Mouse (Mus musculus) heart, embryonic 11.5 days (tissue): ENCODE measurements around the gene Flad1. TPM values are rescaled to one million over a fixed set of nuclear protein-coding genes. Genes with fewer than 3 reads are reported as not detected.

Experiments
- ATAC-seq: fragments of 200-750 bp; cut with Nextera tagmentation; replicated peaks from 2 replicates; pipeline ENCODE4 v1.8.0; 2017; ENCODE audit warnings: moderate library complexity; ENCODE audit not compliant: insufficient number of reproducible peaks, low FRiP score, low TSS enrichment
- H3K27ac ChIP-seq: fragments of 300-500 bp; sonication (generic); 2 replicates; pipeline ENCODE4 v1.5.1; 2014; ENCODE audit warnings: mild to moderate bottlenecking, low read depth, low read length
- H3K27me3 ChIP-seq: fragments of 300-500 bp; sonication (generic); 2 replicates; pipeline ENCODE4 v1.6.1; 2014; ENCODE audit warnings: mild to moderate bottlenecking, low read length, mixed read lengths; ENCODE audit not compliant: control insufficient read depth, insufficient read depth
- H3K36me3 ChIP-seq: fragments of 300-500 bp; sonication (generic); 2 replicates; pipeline ENCODE4 v1.6.1; 2014; ENCODE audit warnings: mild to moderate bottlenecking, low read length, moderate library complexity, mixed read lengths; ENCODE audit not compliant: control insufficient read depth, insufficient read depth
- H3K4me1 ChIP-seq: fragments of 300-500 bp; sonication (generic); 2 replicates; pipeline ENCODE4 v1.6.1; 2014; ENCODE audit warnings: low read length; ENCODE audit not compliant: control insufficient read depth, insufficient read depth
- H3K4me2 ChIP-seq: fragments of 300-500 bp; sonication (generic); 2 replicates; pipeline ENCODE4 v1.6.1; 2014; ENCODE audit warnings: mild to moderate bottlenecking, moderate library complexity
- H3K4me3 ChIP-seq: fragments of 300-500 bp; sonication (generic); 2 replicates; pipeline ENCODE4 v1.5.1; 2014; ENCODE audit warnings: low read depth, low read length
- H3K9ac ChIP-seq: fragments of 300-500 bp; sonication (generic); 2 replicates; pipeline ENCODE4 v1.6.1; 2014; ENCODE audit warnings: mild to moderate bottlenecking, low read depth, low read length, moderate library complexity
- H3K9me3 ChIP-seq: fragments of 300-500 bp; sonication (generic); replicated peaks from 2 replicates; pipeline ENCODE4 v1.6.1; 2016; ENCODE audit warnings: low read length; ENCODE audit not compliant: control insufficient read depth
- WGBS: fragments of 180-500 bp; shearing (Covaris S2); extraction: QIAGEN DNeasy Blood & Tissue Kit; methylation state at CpG from one replicate; pipeline ENCODE4 v1.1.7; 2014; ENCODE audit not compliant: insufficient replicate concordance; 5-methylcytosine and 5-hydroxymethylcytosine counted together
- polyA plus RNA-seq: library from polyadenylated mRNA; unstranded; fragments of >200 nt; fragmentation: Nextera tagmentation; extraction: Ambion mirVana; gene quantifications from 2 replicates; pipeline ENCODE4 v1.2.1, GENCODE M21; 2014

The Flad1 gene
- polyA plus RNA-seq, 1 experiment from 2014 or later: 34.2 TPM

DNA sequence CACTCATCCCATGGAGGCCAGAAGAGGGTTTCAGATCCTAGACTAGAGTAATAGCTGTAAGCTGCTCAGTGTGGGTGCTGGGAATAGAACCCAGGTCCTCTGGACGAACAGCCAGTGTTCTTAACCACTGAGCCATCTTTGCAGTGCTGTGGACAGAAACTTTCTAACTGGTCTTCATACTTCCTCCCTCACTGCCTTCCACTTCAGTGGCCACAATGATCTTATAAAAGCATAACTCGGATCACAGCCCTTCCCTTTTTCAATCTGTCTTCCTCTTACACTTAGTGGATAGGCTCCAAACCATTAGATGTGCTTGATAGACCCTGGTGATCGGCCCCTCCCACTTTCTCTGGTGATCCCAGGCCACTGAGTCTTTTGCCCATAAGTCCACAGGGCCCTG lies 51.4 kb downstream of the Flad1 start:
- Histone ChIP-seq H3K36me3 (no peaks in the 10 kb centered on the region), H3K4me3 (no peak overlapping the region), H3K4me2 (no peak overlapping the region), H3K4me1 (no peaks in the 10 kb centered on the region; the same call in 1 of the 2 replicates), H3K9me3 (no peaks in the 10 kb centered on the region), H3K9ac (no peak overlapping the region), H3K27ac (no peak overlapping the region), H3K27me3 (no peaks in the 10 kb centered on the region; the same call in 1 of the 2 replicates)
- no peak for ATAC-seq
- WGBS: 65% methylated on average over 3 of the region's 3 CpGs

DNA sequence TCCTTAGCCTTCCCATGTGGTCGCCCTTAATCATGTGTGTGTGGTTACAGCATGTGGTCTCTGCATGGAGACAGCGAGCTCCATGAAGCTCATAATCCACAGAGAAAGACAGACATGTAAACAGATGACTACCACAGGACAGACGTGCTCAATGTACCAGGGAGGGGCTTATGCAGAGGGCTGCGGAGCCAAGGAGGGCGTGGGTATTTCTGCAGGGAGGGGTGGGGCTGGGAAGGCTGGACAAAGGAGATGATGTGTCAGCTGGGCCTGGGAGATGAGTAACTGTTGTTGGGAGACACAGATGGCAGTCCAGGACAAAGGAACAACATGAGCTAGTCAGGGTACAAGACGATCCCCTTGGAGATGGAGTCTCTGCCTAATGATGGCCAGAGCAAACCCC lies 52.0 kb downstream of the Flad1 start:
- Histone ChIP-seq H3K9me3 (no peaks in the 10 kb centered on the region), H3K27ac (no peak overlapping the region), H3K4me1 (peaks cover 3% of the 10 kb centered on the region; the same call in 1 of the 2 replicates), H3K36me3 (no peaks in the 10 kb centered on the region), H3K4me3 (no peak overlapping the region), H3K4me2 (no peak overlapping the region), H3K9ac (no peak overlapping the region), H3K27me3 (no peaks in the 10 kb centered on the region)
- ATAC-seq: no peak
- WGBS: 71% methylated on average over 6 of the region's 6 CpGs

- Histone ChIP-seq H3K4me1 (peaks cover 3% of the 10 kb centered on the region; the same call in 1 of the 2 replicates), H3K27ac (no peak overlapping the region), H3K36me3 (no peaks in the 10 kb centered on the region), H3K4me3 (no peak overlapping the region), H3K27me3 (peaks cover 6% of the 10 kb centered on the region), H3K9ac (no peak overlapping the region), H3K9me3 (no peaks in the 10 kb centered on the region), H3K4me2 (no peak overlapping the region)
- WGBS: 62% methylated on average over 9 of the region's 9 CpGs
- no peak for ATAC-seq
Measured at GRCm38 (mm10) chr3:89356029-89356428, 55.6 kb downstream of the Flad1 start.

- WGBS: 74% methylated on average over 6 of the region's 6 CpGs
- peaks cover 6% of the 10 kb centered on the region for H3K27me3 ChIP-seq
- ATAC-seq: no peak
- no peak overlapping the region for H3K9ac ChIP-seq
- no peak overlapping the region for H3K4me2 ChIP-seq
- H3K27ac ChIP-seq: no peak overlapping the region
- H3K4me3 ChIP-seq: no peak overlapping the region
- no peaks in the 10 kb centered on the region for H3K9me3 ChIP-seq
- H3K36me3 ChIP-seq: no peaks in the 10 kb centered on the region
- peaks cover 3% of the 10 kb centered on the region; the same call in 1 of the 2 replicates for H3K4me1 ChIP-seq
Measured at GRCm38 (mm10) chr3:89355512-89355902, 56.2 kb downstream of the Flad1 start.

DNA sequence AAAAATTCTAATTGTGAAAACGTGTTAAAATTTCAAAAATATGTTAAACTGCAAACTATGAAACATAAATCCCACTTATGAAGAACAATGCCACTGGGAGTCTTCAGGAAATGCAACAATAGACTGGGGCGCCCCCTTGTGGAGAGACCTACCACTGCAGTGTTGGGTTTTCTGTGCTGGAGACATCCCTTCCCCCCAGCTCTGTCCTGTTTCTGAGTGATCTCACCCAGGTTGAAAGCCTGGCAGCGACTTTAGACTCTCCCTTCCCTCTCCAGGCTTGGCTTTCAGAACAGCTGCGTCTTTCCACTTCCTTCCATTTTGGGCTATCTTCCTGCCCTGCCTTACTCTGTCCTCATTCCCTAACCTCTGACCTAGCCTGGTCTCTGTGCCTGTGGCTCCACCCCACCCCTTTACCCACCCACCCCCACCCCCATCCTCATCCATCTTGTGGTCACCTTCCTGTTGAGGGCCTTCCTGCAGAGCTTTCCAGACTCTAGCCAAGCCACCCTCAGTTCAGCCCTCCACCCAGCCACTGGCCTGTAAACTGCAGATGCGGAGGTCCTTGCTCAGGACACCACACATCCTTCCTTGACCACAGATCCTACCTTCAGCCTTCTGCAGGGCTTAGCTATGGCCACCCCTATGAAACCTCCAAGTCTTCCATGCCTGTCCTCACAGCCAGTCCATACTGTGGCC lies 56.7 kb downstream of the Flad1 start:
- Histone ChIP-seq H3K27ac (no peak overlapping the region), H3K36me3 (no peaks in the 10 kb centered on the region), H3K9ac (no peak overlapping the region), H3K9me3 (no peaks in the 10 kb centered on the region), H3K4me3 (no peak overlapping the region), H3K27me3 (peaks cover 6% of the 10 kb centered on the region), H3K4me1 (peaks cover 8% of the 10 kb centered on the region), H3K4me2 (no peak overlapping the region)
- 20% methylated on average over 5 of the region's 5 CpGs for WGBS
- peak; percentile 46 for ATAC-seq

DNA sequence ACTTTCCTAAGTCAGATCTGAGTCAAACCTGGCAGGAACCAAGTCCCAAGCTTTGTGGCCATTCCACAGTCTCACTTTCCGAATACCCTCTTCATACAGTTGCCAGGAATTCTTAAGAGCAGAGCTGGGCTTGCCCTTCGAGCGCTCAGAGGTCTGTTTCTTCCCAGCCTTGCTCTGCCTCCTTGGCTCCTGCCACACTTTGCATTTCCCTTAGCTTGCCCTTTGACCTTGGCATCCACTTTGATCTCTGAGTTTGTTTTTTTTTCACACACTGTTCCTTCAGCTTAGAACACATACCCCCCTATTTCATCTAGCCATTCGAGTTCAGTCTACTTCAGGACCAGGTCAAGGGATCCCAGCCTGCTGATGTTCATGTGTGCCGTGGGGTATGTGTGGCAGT lies 60.4 kb downstream of the Flad1 start:
- Histone ChIP-seq H3K4me3 (no peak overlapping the region), H3K4me1 (peaks cover 12% of the 10 kb centered on the region), H3K9me3 (no peaks in the 10 kb centered on the region), H3K4me2 (no peak overlapping the region), H3K36me3 (no peaks in the 10 kb centered on the region), H3K9ac (no peak overlapping the region), H3K27me3 (peaks cover 14% of the 10 kb centered on the region), H3K27ac (no peak overlapping the region)
- 58% methylated on average over 5 of the region's 5 CpGs for WGBS
- no peak for ATAC-seq

Other genes with a start within 250 kb of the Flad1 start
- 18.7 and 20.1 TPM in 2 replicates for gene Clk2, start 247.1 kb downstream of the Flad1 start, polyA plus RNA-seq
- 82.8 and 88.3 TPM in 2 replicates for gene Scamp3, start 234.4 kb downstream of the Flad1 start, polyA plus RNA-seq
- gene Fam189b, start 228.7 kb downstream of the Flad1 start, polyA plus RNA-seq: 11.9 and 13.7 TPM in 2 replicates
- gene Gba, start 208.9 kb downstream of the Flad1 start, polyA plus RNA-seq: 33.3 and 39.9 TPM in 2 replicates
- gene Thbs3, start 196.7 kb downstream of the Flad1 start, polyA plus RNA-seq: 6.9 and 12.4 TPM in 2 replicates
- gene Mtx1, start 184.8 kb downstream of the Flad1 start, polyA plus RNA-seq: 144 and 145 TPM in 2 replicates
- gene Muc1, start 182.8 kb downstream of the Flad1 start, polyA plus RNA-seq: 0.21 and 0.53 TPM in 2 replicates
- gene Krtcap2, start 165.9 kb downstream of the Flad1 start, polyA plus RNA-seq: 248 and 274 TPM in 2 replicates
- gene Trim46, start 165.6 kb downstream of the Flad1 start, polyA plus RNA-seq: 0.56 and 1.1 TPM in 2 replicates
- 83.1 and 94.1 TPM in 2 replicates for gene Dpm3, start 152.5 kb downstream of the Flad1 start, polyA plus RNA-seq
- gene Slc50a1, start 141.3 kb downstream of the Flad1 start, polyA plus RNA-seq: 37.5 and 40.9 TPM in 2 replicates
- 29.9 and 33.0 TPM in 2 replicates for gene Efna1, start 130.7 kb downstream of the Flad1 start, polyA plus RNA-seq
- 1.9 TPM in 2 replicates for gene Efna3, start 88.9 kb downstream of the Flad1 start, polyA plus RNA-seq
- 9.3 and 10.2 TPM in 2 replicates for gene Efna4, start 73.8 kb downstream of the Flad1 start, polyA plus RNA-seq
- gene Adam15, start 61.9 kb downstream of the Flad1 start, polyA plus RNA-seq: 23.3 and 25.9 TPM in 2 replicates
- gene Dcst2, start 49.9 kb downstream of the Flad1 start, polyA plus RNA-seq: 0.07 TPM in 1 of 2 replicates, not detected in the other
- gene Dcst1, start 46.6 kb downstream of the Flad1 start, polyA plus RNA-seq: 0.17 and 0.21 TPM in 2 replicates
- 1.2 and 2.2 TPM in 2 replicates for gene Zbtb7b, start 17.1 kb downstream of the Flad1 start, polyA plus RNA-seq
- gene Lenep, start 9.1 kb downstream of the Flad1 start, polyA plus RNA-seq: not detected in 2 replicates
- gene Cks1b, start 6.5 kb upstream of the Flad1 start, polyA plus RNA-seq: 399 and 411 TPM in 2 replicates
- 42.3 and 51.5 TPM in 2 replicates for gene Shc1, start 6.6 kb upstream of the Flad1 start, polyA plus RNA-seq
- 31.1 and 33.7 TPM in 2 replicates for gene Pygo2, start 18.3 kb upstream of the Flad1 start, polyA plus RNA-seq
- 28.6 and 35.9 TPM in 2 replicates for gene Pbxip1, start 24.8 kb upstream of the Flad1 start, polyA plus RNA-seq
- 50.4 and 57.2 TPM in 2 replicates for gene Pmvk, start 42.7 kb upstream of the Flad1 start, polyA plus RNA-seq
- 0.73 and 0.99 TPM in 2 replicates for gene Kcnn3, start 108.3 kb upstream of the Flad1 start, polyA plus RNA-seq